Mouse (Mus musculus): ENCODE measurements around the gene Cavin1. TPM values are rescaled to one million over a fixed set of nuclear protein-coding genes. Genes with fewer than 3 reads are reported as not detected.

Cavin1 gene
- polyA plus RNA-seq, 1 experiment = not detected

DNA sequence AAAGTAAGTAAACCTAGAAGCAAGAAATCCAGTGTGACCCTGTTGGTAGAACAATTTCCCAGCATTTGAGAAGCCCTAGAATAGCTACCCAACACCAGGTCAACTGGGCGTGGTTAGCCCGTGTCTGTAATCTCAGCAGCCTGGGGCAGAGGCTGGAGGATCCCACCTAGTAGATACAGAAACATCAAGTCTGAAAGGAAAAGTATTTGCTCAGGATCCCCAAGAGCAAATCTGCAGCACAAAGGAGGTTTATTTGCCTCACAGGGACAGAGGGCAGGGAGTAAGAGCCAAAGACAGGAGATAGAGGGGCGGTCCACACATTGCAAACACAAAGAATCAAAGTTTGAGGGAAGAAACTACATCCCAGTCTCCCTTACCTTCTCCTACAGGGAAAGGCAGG lies 28.6 kb upstream of the Cavin1 start:
- Histone ChIP-seq H3K27ac (ENCODE audit: insufficient read depth, low read depth, low read length) (no peak overlapping the region), H3K4me3 (ENCODE audit: insufficient read depth, low read depth, low read length) (no peak overlapping the region), H3K4me1 (ENCODE audit: control insufficient read depth, insufficient read depth, low read length) (no peaks in the 10 kb centered on the region)
- no peak for TF ChIP-seq CTCF (IDR thresholded peaks at IDR 0.05; ENCODE audit: insufficient read depth, low read depth, low read length)
- 80% methylated on average over 3 of the region's 3 CpGs for WGBS

DNA sequence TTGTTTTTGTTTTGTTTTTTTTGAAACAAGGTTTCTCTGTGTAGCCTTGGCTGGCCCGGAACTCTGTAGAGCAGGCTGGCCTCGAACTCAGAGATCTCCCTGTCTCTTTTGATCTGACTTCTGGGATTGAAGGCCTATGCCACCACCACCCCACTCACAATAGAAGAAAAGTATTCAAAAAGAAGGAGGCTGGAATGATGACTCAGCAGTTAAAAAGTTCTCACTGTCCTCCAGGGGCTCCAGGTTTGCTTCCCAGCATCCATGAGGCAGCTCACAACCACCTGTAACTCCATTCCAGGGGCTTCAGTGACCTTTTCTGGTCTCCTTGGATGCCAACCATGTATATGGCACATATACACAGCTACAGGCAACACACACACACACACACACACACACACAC lies 28.1 kb upstream of the Cavin1 start:
- Histone ChIP-seq H3K4me1 (ENCODE audit: control insufficient read depth, insufficient read depth, low read length) (no peaks in the 10 kb centered on the region), H3K27ac (ENCODE audit: insufficient read depth, low read depth, low read length) (no peak overlapping the region), H3K4me3 (ENCODE audit: insufficient read depth, low read depth, low read length) (no peak overlapping the region)
- 90% methylated on average over 2 of the region's 2 CpGs for WGBS
- TF ChIP-seq POLR2A (IDR thresholded peaks at IDR 0.05; ENCODE audit: insufficient read depth, low read depth, low read length) (no peak), CTCF (IDR thresholded peaks at IDR 0.05; ENCODE audit: insufficient read depth, low read depth, low read length) (no peak)

DNA sequence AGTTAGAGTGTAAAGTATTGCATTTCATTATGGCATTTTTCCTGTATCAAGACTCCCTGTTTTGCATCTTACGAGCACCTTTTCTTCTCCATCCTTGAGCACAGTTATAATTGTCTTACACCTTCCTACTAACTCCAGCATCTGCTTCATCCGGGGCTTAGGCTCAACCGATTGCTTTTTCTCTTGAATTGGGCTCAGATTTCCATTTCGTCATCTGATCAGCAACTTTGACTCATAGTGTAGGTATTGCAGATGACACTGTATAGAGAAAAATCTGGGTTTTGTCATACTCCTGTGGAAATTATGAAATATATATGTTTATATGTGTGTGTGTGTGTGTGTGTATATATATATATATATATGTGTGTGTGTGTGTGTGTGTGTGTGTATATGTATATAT lies 25.8 kb upstream of the Cavin1 start:
- TF ChIP-seq POLR2A (IDR thresholded peaks at IDR 0.05; ENCODE audit: insufficient read depth, low read depth, low read length) (no peak), CTCF (IDR thresholded peaks at IDR 0.05; ENCODE audit: insufficient read depth, low read depth, low read length) (no peak)
- 88% methylated on average over 4 of the region's 4 CpGs for WGBS
- Histone ChIP-seq H3K27ac (ENCODE audit: insufficient read depth, low read depth, low read length) (no peak overlapping the region), H3K4me1 (ENCODE audit: control insufficient read depth, insufficient read depth, low read length) (no peaks in the 10 kb centered on the region), H3K4me3 (ENCODE audit: insufficient read depth, low read depth, low read length) (no peak overlapping the region)

DNA sequence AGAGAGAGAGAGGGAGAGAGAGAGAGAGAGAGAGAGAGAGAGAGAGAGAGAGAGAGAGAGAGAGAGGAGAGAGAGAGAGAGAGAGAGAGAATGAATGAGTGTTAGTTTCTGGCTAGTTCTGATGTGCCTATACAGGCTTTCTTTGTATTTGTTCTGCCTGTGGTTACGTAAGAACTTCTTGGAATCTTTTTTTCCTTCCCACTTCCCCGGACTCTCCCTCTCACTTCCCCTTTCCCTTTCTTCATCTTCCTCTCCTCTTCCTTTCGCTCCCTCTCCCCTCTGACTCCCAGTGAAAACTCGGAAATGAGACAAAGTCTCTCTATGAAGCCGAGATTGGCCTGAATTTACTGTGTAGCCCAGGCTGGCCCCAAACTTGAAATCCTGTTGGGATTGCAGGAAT lies 24.0 kb upstream of the Cavin1 start:
- Histone ChIP-seq H3K27ac (ENCODE audit: insufficient read depth, low read depth, low read length) (no peak overlapping the region), H3K4me3 (ENCODE audit: insufficient read depth, low read depth, low read length) (no peak overlapping the region), H3K4me1 (ENCODE audit: control insufficient read depth, insufficient read depth, low read length) (no peaks in the 10 kb centered on the region)
- 68% methylated on average over 5 of the region's 5 CpGs for WGBS
- TF ChIP-seq CTCF (IDR thresholded peaks at IDR 0.05; ENCODE audit: insufficient read depth, low read depth, low read length) (no peak), POLR2A (IDR thresholded peaks at IDR 0.05; ENCODE audit: insufficient read depth, low read depth, low read length) (no peak)

DNA sequence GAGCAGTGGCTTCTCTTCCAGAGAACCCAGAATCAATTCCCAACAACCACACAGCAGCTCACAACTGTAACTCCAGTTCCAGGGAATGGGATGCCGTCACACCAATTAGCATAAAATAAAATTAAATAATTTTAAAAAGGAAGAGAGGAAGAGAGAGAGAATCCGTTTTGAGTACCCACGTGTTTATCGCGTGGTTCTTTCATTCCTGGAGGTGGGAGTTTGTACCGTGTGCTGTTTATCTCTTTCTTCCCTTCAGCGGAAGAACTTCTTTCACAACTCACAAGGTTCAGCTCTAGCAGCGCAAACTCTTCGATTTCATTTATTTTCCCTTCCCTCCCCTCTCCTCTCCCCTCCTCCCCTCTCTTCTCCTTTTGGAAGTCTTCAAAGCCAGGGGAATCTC lies 23.5 kb upstream of the Cavin1 start:
- TF ChIP-seq POLR2A (IDR thresholded peaks at IDR 0.05; ENCODE audit: insufficient read depth, low read depth, low read length) = no peak
- no peak for TF ChIP-seq CTCF (IDR thresholded peaks at IDR 0.05; ENCODE audit: insufficient read depth, low read depth, low read length)
- 48% methylated on average over 9 of the region's 9 CpGs for WGBS
- Histone ChIP-seq H3K4me3 (ENCODE audit: insufficient read depth, low read depth, low read length) (no peak overlapping the region), H3K27ac (ENCODE audit: insufficient read depth, low read depth, low read length) (no peak overlapping the region), H3K4me1 (ENCODE audit: control insufficient read depth, insufficient read depth, low read length) (no peaks in the 10 kb centered on the region)

DNA sequence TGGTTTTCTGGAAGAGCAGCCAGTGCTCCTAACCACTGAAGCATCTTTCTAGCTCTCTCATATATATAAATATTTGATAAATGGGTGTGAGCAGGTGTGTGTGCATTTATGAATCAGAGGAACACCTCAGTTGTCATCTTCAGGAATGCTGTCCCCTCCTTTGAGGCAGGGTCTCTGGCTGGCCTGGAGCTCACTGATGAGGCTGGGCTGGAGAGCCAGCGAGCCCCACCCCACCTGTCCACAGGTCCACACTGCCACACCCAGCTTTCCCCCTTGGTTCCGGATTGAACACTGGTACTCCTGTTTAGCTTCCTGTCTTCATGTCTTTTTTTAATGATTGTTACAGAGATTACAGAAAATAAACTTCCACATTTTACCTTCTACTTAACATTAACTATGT lies 22.8 kb upstream of the Cavin1 start:
- 88% methylated on average over 2 of the region's 2 CpGs for WGBS
- Histone ChIP-seq H3K4me3 (ENCODE audit: insufficient read depth, low read depth, low read length) (no peak overlapping the region), H3K4me1 (ENCODE audit: control insufficient read depth, insufficient read depth, low read length) (no peaks in the 10 kb centered on the region), H3K27ac (ENCODE audit: insufficient read depth, low read depth, low read length) (no peak overlapping the region)
- TF ChIP-seq CTCF (IDR thresholded peaks at IDR 0.05; ENCODE audit: insufficient read depth, low read depth, low read length) (no peak), POLR2A (IDR thresholded peaks at IDR 0.05; ENCODE audit: insufficient read depth, low read depth, low read length) (no peak)

DNA sequence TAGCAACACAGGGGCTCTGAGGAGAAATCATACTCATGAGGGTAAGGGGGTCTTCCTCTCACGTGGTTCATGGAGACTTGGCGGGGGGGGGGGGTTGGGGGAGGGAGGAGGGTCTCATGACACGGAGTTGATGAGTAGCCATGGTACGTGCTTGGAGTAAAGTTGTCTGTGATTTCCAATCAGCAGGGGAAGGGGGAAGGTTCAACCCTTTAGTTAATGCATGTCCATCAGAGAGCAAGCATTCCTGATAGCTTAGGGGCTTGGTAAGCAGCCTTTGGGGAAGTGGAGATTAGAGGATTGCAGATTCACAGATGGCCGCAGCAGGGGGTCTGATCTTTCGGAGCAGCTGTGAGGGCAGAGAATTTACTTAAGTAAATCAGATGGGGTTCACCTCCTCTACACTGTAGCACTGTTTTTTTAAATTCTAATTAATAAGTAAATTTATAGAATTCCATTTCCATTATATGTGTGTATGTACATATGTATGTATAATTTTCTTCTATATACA lies 20.4 kb upstream of the Cavin1 start:
- H3K4me3 ChIP-seq (ENCODE audit: insufficient read depth, low read depth, low read length) = no peak overlapping the region
- no peak for TF ChIP-seq CTCF (IDR thresholded peaks at IDR 0.05; ENCODE audit: insufficient read depth, low read depth, low read length)
- no peak for TF ChIP-seq POLR2A (IDR thresholded peaks at IDR 0.05; ENCODE audit: insufficient read depth, low read depth, low read length)
- H3K4me1 ChIP-seq (ENCODE audit: control insufficient read depth, insufficient read depth, low read length) = no peaks in the 10 kb centered on the region
- H3K27ac ChIP-seq (ENCODE audit: insufficient read depth, low read depth, low read length) = no peak overlapping the region
- WGBS = 36% methylated on average over 6 of the region's 6 CpGs

DNA sequence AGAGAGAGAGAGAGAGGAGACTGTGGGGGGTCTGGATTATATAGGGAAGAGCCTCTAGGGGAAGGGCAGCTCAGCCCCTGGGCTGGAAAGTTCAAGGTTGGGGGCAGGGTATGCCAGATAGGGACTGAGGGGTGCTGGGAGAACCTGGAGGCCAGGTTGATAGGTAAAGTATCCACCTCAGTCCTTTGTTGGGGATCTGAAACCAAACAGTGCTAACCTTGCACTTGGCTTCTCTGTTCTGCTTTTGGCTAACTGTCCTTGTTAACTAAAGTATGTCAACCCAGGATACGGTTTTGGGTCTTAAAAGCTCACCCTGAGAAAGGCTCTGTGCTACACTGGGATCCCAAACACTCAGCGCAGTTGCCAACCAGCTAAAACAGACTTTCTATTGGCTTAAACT lies 19.0 kb upstream of the Cavin1 start:
- Histone ChIP-seq H3K4me1 (ENCODE audit: control insufficient read depth, insufficient read depth, low read length) (no peaks in the 10 kb centered on the region), H3K27ac (ENCODE audit: insufficient read depth, low read depth, low read length) (no peak overlapping the region), H3K4me3 (ENCODE audit: insufficient read depth, low read depth, low read length) (no peak overlapping the region)
- TF ChIP-seq POLR2A (IDR thresholded peaks at IDR 0.05; ENCODE audit: insufficient read depth, low read depth, low read length) (no peak), CTCF (IDR thresholded peaks at IDR 0.05; ENCODE audit: insufficient read depth, low read depth, low read length) (no peak)
- WGBS = 61% methylated on average over 2 of the region's 2 CpGs

DNA sequence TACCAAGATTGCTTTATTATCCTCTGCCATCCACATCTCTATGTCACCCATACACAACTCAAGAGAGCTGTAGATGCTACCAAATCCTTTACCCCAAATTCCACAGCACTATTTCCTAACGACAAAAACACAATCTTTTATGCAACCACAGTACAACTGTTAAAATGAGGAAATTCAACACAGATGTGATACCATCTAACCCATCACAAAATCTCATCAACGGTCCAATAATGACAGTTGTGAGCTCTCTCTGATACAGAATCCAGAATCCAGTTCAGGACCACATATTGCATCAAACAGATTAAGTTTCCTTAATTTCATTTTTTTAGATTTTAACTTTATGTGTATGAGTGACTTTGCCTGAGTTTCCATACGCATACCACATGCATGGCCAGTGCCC lies 18.0 kb upstream of the Cavin1 start:
- Histone ChIP-seq H3K4me1 (ENCODE audit: control insufficient read depth, insufficient read depth, low read length) (no peaks in the 10 kb centered on the region), H3K27ac (ENCODE audit: insufficient read depth, low read depth, low read length) (no peak overlapping the region), H3K4me3 (ENCODE audit: insufficient read depth, low read depth, low read length) (no peak overlapping the region)
- 83% methylated on average over 3 of the region's 3 CpGs for WGBS
- TF ChIP-seq POLR2A (IDR thresholded peaks at IDR 0.05; ENCODE audit: insufficient read depth, low read depth, low read length) = no peak
- no peak for TF ChIP-seq CTCF (IDR thresholded peaks at IDR 0.05; ENCODE audit: insufficient read depth, low read depth, low read length)

DNA sequence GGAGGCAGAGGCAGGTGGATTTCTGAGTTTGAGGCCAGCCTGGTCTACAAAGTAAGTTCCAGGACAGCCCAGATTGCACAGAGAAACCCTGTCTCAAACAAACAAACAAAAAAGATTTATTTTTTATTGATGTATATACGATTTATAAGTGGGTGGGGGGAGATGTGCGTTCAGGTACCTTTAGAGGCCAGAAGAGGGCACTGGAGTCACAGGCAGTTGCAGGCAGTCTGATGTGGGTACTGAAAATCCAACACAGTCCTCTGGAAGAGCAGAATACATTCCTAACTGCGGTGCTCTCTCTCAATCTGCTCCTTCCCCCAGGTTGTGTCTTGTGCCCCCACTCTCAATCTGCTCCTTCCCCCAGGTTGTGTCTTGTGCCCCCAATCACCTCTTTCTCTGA lies 14.9 kb upstream of the Cavin1 start:
- Histone ChIP-seq H3K4me1 (ENCODE audit: control insufficient read depth, insufficient read depth, low read length) (peaks cover 4% of the 10 kb centered on the region), H3K27ac (ENCODE audit: insufficient read depth, low read depth, low read length) (no peak overlapping the region), H3K4me3 (ENCODE audit: insufficient read depth, low read depth, low read length) (no peak overlapping the region)
- no peak for TF ChIP-seq POLR2A (IDR thresholded peaks at IDR 0.05; ENCODE audit: insufficient read depth, low read depth, low read length)
- TF ChIP-seq CTCF (IDR thresholded peaks at IDR 0.05; ENCODE audit: insufficient read depth, low read depth, low read length) = no peak
- WGBS = 65% methylated on average over 3 of the region's 3 CpGs

Data from olfactory bulb, adult 2 months (tissue).